Mouse (Mus musculus): ENCODE measurements around the gene Xdh. TPM values are rescaled to one million over a fixed set of nuclear protein-coding genes. Genes with fewer than 3 reads are reported as not detected.

Xdh gene
- total RNA-seq, 1 experiment: 0.13 TPM

GRCm38 (mm10) chr17:73985936-73986335 lies 35.9 kb upstream of the Xdh start:
- TF ChIP-seq MAFK (IDR thresholded peaks at IDR 0.05; ENCODE audit: insufficient read depth, low read depth, low read length) (no peak), HCFC1 (IDR thresholded peaks at IDR 0.05; ENCODE audit: borderline replicate concordance, insufficient read depth, low read length) (no peak), ZNF384 (IDR thresholded peaks at IDR 0.05; ENCODE audit: low read depth, low read length) (no peak), CHD2 (IDR thresholded peaks at IDR 0.05; ENCODE audit: low read depth, low read length) (no peak), ZC3H11A (IDR thresholded peaks at IDR 0.05; ENCODE audit: borderline replicate concordance, low read depth, low read length) (no peak)
- H3K9me3 ChIP-seq (ENCODE audit: control insufficient read depth, insufficient read depth, low read depth, low read length): no peaks in the 10 kb centered on the region
- no peak overlapping the region for H3K9ac ChIP-seq (ENCODE audit: insufficient read depth, low read depth, low read length, poor library complexity, severe bottlenecking)
- no peak overlapping the region for H3K27ac ChIP-seq (ENCODE audit: insufficient read depth, low read depth, low read length, poor library complexity, severe bottlenecking)
- no peaks in the 10 kb centered on the region for H3K36me3 ChIP-seq (ENCODE audit: control insufficient read depth, insufficient read depth, low read length, poor library complexity, severe bottlenecking)
- no peak for DNase-seq (ENCODE audit: low read depth, low spot score)
- in situ Hi-C loops (cut with MboI; ENCODE audit: low sequenced_read_pairs in 2 of 2, unreplicated experiment in 2 of 2): no loop called here
- H3K4me1 ChIP-seq (ENCODE audit: control insufficient read depth in 2 of 2, insufficient read depth in 2 of 2, low read length in 2 of 2, poor library complexity in 1 of 2): no peaks in the 10 kb centered on the region
- no peak overlapping the region for H3K4me3 ChIP-seq (ENCODE audit: insufficient read depth in 1 of 2, low read depth in 1 of 2, low read length in 2 of 2, poor library complexity in 1 of 2, severe bottlenecking in 1 of 2)

- H3K9ac ChIP-seq (ENCODE audit: insufficient read depth, low read depth, low read length, poor library complexity, severe bottlenecking): no peak overlapping the region
- H3K27ac ChIP-seq (ENCODE audit: insufficient read depth, low read depth, low read length, poor library complexity, severe bottlenecking): no peak overlapping the region
- in situ Hi-C loops (cut with MboI; ENCODE audit: low sequenced_read_pairs in 2 of 2, unreplicated experiment in 2 of 2): no loop called here
- no peak for DNase-seq (ENCODE audit: low read depth, low spot score)
- H3K4me3 ChIP-seq (ENCODE audit: insufficient read depth in 1 of 2, low read depth in 1 of 2, low read length in 2 of 2, poor library complexity in 1 of 2, severe bottlenecking in 1 of 2): no peak overlapping the region
- no peaks in the 10 kb centered on the region for H3K4me1 ChIP-seq (ENCODE audit: control insufficient read depth in 2 of 2, insufficient read depth in 2 of 2, low read length in 2 of 2, poor library complexity in 1 of 2)
- no peaks in the 10 kb centered on the region for H3K9me3 ChIP-seq (ENCODE audit: control insufficient read depth, insufficient read depth, low read depth, low read length)
- H3K36me3 ChIP-seq (ENCODE audit: control insufficient read depth, insufficient read depth, low read length, poor library complexity, severe bottlenecking): no peaks in the 10 kb centered on the region
- TF ChIP-seq HCFC1 (IDR thresholded peaks at IDR 0.05; ENCODE audit: borderline replicate concordance, insufficient read depth, low read length) (no peak), ZNF384 (IDR thresholded peaks at IDR 0.05; ENCODE audit: low read depth, low read length) (no peak), ZC3H11A (IDR thresholded peaks at IDR 0.05; ENCODE audit: borderline replicate concordance, low read depth, low read length) (no peak), CHD2 (IDR thresholded peaks at IDR 0.05; ENCODE audit: low read depth, low read length) (no peak), MAFK (IDR thresholded peaks at IDR 0.05; ENCODE audit: insufficient read depth, low read depth, low read length) (no peak)
Measured at GRCm38 (mm10) chr17:73984508-73984907, 34.5 kb upstream of the Xdh start.

GRCm38 (mm10) chr17:73982871-73983270 lies 32.9 kb upstream of the Xdh start:
- H3K36me3 ChIP-seq (ENCODE audit: control insufficient read depth, insufficient read depth, low read length, poor library complexity, severe bottlenecking): no peaks in the 10 kb centered on the region
- no peaks in the 10 kb centered on the region for H3K4me1 ChIP-seq (ENCODE audit: control insufficient read depth in 2 of 2, insufficient read depth in 2 of 2, low read length in 2 of 2, poor library complexity in 1 of 2)
- no peaks in the 10 kb centered on the region for H3K9me3 ChIP-seq (ENCODE audit: control insufficient read depth, insufficient read depth, low read depth, low read length)
- in situ Hi-C loops (cut with MboI; ENCODE audit: low sequenced_read_pairs in 2 of 2, unreplicated experiment in 2 of 2): no loop called here
- no peak for DNase-seq (ENCODE audit: low read depth, low spot score)
- no peak overlapping the region for H3K27ac ChIP-seq (ENCODE audit: insufficient read depth, low read depth, low read length, poor library complexity, severe bottlenecking)
- no peak overlapping the region for H3K9ac ChIP-seq (ENCODE audit: insufficient read depth, low read depth, low read length, poor library complexity, severe bottlenecking)
- TF ChIP-seq ZNF384 (IDR thresholded peaks at IDR 0.05; ENCODE audit: low read depth, low read length) (no peak), HCFC1 (IDR thresholded peaks at IDR 0.05; ENCODE audit: borderline replicate concordance, insufficient read depth, low read length) (no peak), CHD2 (IDR thresholded peaks at IDR 0.05; ENCODE audit: low read depth, low read length) (no peak)
- H3K4me3 ChIP-seq (ENCODE audit: insufficient read depth in 1 of 2, low read depth in 1 of 2, low read length in 2 of 2, poor library complexity in 1 of 2, severe bottlenecking in 1 of 2): no peak overlapping the region

- no peak for DNase-seq (ENCODE audit: low read depth, low spot score)
- TF ChIP-seq ZNF384 (IDR thresholded peaks at IDR 0.05; ENCODE audit: low read depth, low read length) (no peak), HCFC1 (IDR thresholded peaks at IDR 0.05; ENCODE audit: borderline replicate concordance, insufficient read depth, low read length) (no peak), CHD2 (IDR thresholded peaks at IDR 0.05; ENCODE audit: low read depth, low read length) (no peak), ZC3H11A (IDR thresholded peaks at IDR 0.05; ENCODE audit: borderline replicate concordance, low read depth, low read length) (no peak), MAFK (IDR thresholded peaks at IDR 0.05; ENCODE audit: insufficient read depth, low read depth, low read length) (no peak)
- H3K4me1 ChIP-seq (ENCODE audit: control insufficient read depth in 2 of 2, insufficient read depth in 2 of 2, low read length in 2 of 2, poor library complexity in 1 of 2): no peaks in the 10 kb centered on the region
- H3K27ac ChIP-seq (ENCODE audit: insufficient read depth, low read depth, low read length, poor library complexity, severe bottlenecking): no peak overlapping the region
- no peaks in the 10 kb centered on the region for H3K9me3 ChIP-seq (ENCODE audit: control insufficient read depth, insufficient read depth, low read depth, low read length)
- in situ Hi-C loops (cut with MboI; ENCODE audit: low sequenced_read_pairs in 2 of 2, unreplicated experiment in 2 of 2): no loop called here
- H3K4me3 ChIP-seq (ENCODE audit: insufficient read depth in 1 of 2, low read depth in 1 of 2, low read length in 2 of 2, poor library complexity in 1 of 2, severe bottlenecking in 1 of 2): no peak overlapping the region
- H3K9ac ChIP-seq (ENCODE audit: insufficient read depth, low read depth, low read length, poor library complexity, severe bottlenecking): no peak overlapping the region
- no peaks in the 10 kb centered on the region for H3K36me3 ChIP-seq (ENCODE audit: control insufficient read depth, insufficient read depth, low read length, poor library complexity, severe bottlenecking)
Measured at GRCm38 (mm10) chr17:73976066-73976465, 26.1 kb upstream of the Xdh start.

GRCm38 (mm10) chr17:73972648-73973047 lies 22.7 kb upstream of the Xdh start:
- in situ Hi-C loops (cut with MboI; ENCODE audit: low sequenced_read_pairs in 2 of 2, unreplicated experiment in 2 of 2): no loop called here
- TF ChIP-seq ZNF384 (IDR thresholded peaks at IDR 0.05; ENCODE audit: low read depth, low read length) (no peak), ZC3H11A (IDR thresholded peaks at IDR 0.05; ENCODE audit: borderline replicate concordance, low read depth, low read length) (no peak), MAFK (IDR thresholded peaks at IDR 0.05; ENCODE audit: insufficient read depth, low read depth, low read length) (no peak), HCFC1 (IDR thresholded peaks at IDR 0.05; ENCODE audit: borderline replicate concordance, insufficient read depth, low read length) (no peak), CHD2 (IDR thresholded peaks at IDR 0.05; ENCODE audit: low read depth, low read length) (no peak)
- Histone ChIP-seq H3K36me3 (ENCODE audit: control insufficient read depth, insufficient read depth, low read length, poor library complexity, severe bottlenecking) (no peaks in the 10 kb centered on the region), H3K27ac (ENCODE audit: insufficient read depth, low read depth, low read length, poor library complexity, severe bottlenecking) (no peak overlapping the region), H3K4me1 (ENCODE audit: control insufficient read depth in 2 of 2, insufficient read depth in 2 of 2, low read length in 2 of 2, poor library complexity in 1 of 2) (no peaks in the 10 kb centered on the region), H3K9ac (ENCODE audit: insufficient read depth, low read depth, low read length, poor library complexity, severe bottlenecking) (no peak overlapping the region), H3K9me3 (ENCODE audit: control insufficient read depth, insufficient read depth, low read depth, low read length) (no peaks in the 10 kb centered on the region), H3K4me3 (ENCODE audit: insufficient read depth in 1 of 2, low read depth in 1 of 2, low read length in 2 of 2, poor library complexity in 1 of 2, severe bottlenecking in 1 of 2) (no peak overlapping the region)
- no peak for DNase-seq (ENCODE audit: low read depth, low spot score)

All from ES-E14 (cell line).